Mouse (Mus musculus): Measurements from ENCODE around the gene Metap2. TPM values are rescaled to one million over a fixed set of nuclear protein-coding genes. Genes with fewer than 3 reads are reported as not detected.

The Metap2 gene
- total and polyA plus RNA-seq, 2 experiments, result 20.3 to 42.6 TPM

DNA sequence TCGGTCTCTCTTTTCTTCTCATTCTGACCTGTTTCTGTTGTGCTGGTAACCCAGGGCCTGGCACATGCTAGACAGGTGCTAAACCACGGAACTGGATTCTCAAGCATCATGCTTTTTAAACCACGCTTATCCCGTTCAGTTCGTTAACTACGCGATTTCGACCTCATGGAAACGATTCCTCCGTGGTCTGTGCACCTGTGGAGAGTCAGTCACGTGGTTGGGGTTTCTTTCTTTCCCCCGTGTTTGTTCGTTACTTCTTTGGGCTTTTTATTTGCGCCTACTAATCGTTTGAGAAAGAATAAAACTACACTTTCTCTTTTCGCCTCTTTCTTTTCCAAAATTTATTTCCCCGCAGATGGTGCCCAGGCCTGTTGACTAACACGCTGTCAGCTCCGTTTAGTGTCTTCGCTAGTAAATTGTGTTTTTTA lies 42.0 kb upstream of the Metap2 start:
- H3K27ac ChIP-seq (replicated peaks; ENCODE audit: insufficient read depth, low read depth, low read length), result no peak overlapping the region
- H3K27me3 ChIP-seq (ENCODE audit: control insufficient read depth, insufficient read depth, low read length), result no peaks in the 10 kb centered on the region
- no peaks in the 10 kb centered on the region for H3K36me3 ChIP-seq (ENCODE audit: control insufficient read depth, insufficient read depth, low read length)
- 92% methylated on average over 20 of the region's 20 CpGs for WGBS
- no peak for TF ChIP-seq POLR2A (IDR thresholded peaks at IDR 0.05; ENCODE audit: extremely low read depth, insufficient read depth, low read length)
- no peak for TF ChIP-seq CTCF (IDR thresholded peaks at IDR 0.05; ENCODE audit: low read depth, low read length)
- H3K4me3 ChIP-seq (ENCODE audit: insufficient read depth, low read depth, low read length), result no peak overlapping the region
- H3K9ac ChIP-seq (ENCODE audit: low read depth, low read length), result no peak overlapping the region
- no peak for DNase-seq (ENCODE audit: extremely low read depth, low read depth, low spot score)
- H3K4me1 ChIP-seq (ENCODE audit: control insufficient read depth, insufficient read depth, low read length), result no peaks in the 10 kb centered on the region
- H3K79me2 ChIP-seq (ENCODE audit: control insufficient read depth, insufficient read depth, low read length), result no peaks in the 10 kb centered on the region

DNA sequence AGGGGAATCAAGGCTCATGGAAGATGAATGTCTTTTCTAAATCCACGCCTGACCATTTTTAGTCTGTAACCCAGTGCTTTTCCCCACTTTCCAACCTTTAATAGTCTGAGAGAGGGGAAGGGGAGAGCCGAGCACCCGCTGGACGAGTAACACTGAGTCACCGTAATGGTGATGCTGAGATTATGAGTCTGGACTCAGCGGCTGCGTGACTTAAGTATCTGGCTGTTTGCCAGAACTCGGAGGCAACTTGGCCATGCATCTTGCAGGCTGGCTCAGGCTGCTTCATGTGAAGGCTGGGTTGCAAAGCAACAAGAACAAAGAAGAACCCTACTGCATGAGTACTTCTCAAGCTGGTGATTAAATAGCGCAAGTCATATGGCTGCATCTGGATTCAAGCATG lies 37.1 kb upstream of the Metap2 start:
- TF ChIP-seq CTCF (IDR thresholded peaks at IDR 0.05; ENCODE audit: low read depth, low read length) (no peak), POLR2A (IDR thresholded peaks at IDR 0.05; ENCODE audit: extremely low read depth, insufficient read depth, low read length) (no peak)
- Histone ChIP-seq H3K27me3 (ENCODE audit: control insufficient read depth, insufficient read depth, low read length) (no peaks in the 10 kb centered on the region), H3K79me2 (ENCODE audit: control insufficient read depth, insufficient read depth, low read length) (no peaks in the 10 kb centered on the region), H3K36me3 (ENCODE audit: control insufficient read depth, insufficient read depth, low read length) (no peaks in the 10 kb centered on the region), H3K4me3 (ENCODE audit: insufficient read depth, low read depth, low read length) (no peak overlapping the region), H3K27ac (replicated peaks; ENCODE audit: insufficient read depth, low read depth, low read length) (no peak overlapping the region), H3K4me1 (ENCODE audit: control insufficient read depth, insufficient read depth, low read length) (no peaks in the 10 kb centered on the region), H3K9ac (ENCODE audit: low read depth, low read length) (no peak overlapping the region)
- 83% methylated on average over 9 of the region's 9 CpGs for WGBS
- DNase-seq (ENCODE audit: extremely low read depth, low read depth, low spot score), result no peak

DNA sequence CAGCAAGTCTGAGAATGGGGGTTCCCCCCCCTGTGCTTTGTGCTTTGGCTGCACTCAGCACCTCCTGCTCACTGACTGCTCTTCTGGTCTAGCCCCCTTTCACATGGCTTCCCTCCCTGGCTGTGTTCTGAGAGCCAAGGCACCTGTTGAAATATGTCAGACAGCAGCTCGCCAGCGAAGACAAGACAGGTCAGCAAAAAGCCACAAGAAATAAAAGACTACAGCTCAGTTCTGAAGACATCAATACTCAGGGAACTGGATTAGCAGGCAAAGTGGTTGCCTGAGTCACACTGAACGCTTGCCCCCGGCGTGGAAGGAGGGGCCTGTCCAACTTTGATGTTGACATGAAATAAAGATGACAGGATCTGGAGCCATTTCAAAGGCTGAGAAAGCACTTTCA lies 36.0 kb upstream of the Metap2 start:
- 77% methylated on average over 5 of the region's 5 CpGs for WGBS
- Histone ChIP-seq H3K4me1 (ENCODE audit: control insufficient read depth, insufficient read depth, low read length) (no peaks in the 10 kb centered on the region), H3K36me3 (ENCODE audit: control insufficient read depth, insufficient read depth, low read length) (no peaks in the 10 kb centered on the region), H3K9ac (ENCODE audit: low read depth, low read length) (no peak overlapping the region), H3K4me3 (ENCODE audit: insufficient read depth, low read depth, low read length) (no peak overlapping the region), H3K79me2 (ENCODE audit: control insufficient read depth, insufficient read depth, low read length) (no peaks in the 10 kb centered on the region), H3K27ac (replicated peaks; ENCODE audit: insufficient read depth, low read depth, low read length) (no peak overlapping the region), H3K27me3 (ENCODE audit: control insufficient read depth, insufficient read depth, low read length) (no peaks in the 10 kb centered on the region)
- TF ChIP-seq CTCF (IDR thresholded peaks at IDR 0.05; ENCODE audit: low read depth, low read length) (no peak), POLR2A (IDR thresholded peaks at IDR 0.05; ENCODE audit: extremely low read depth, insufficient read depth, low read length) (no peak)
- DNase-seq (ENCODE audit: extremely low read depth, low read depth, low spot score), result no peak

DNA sequence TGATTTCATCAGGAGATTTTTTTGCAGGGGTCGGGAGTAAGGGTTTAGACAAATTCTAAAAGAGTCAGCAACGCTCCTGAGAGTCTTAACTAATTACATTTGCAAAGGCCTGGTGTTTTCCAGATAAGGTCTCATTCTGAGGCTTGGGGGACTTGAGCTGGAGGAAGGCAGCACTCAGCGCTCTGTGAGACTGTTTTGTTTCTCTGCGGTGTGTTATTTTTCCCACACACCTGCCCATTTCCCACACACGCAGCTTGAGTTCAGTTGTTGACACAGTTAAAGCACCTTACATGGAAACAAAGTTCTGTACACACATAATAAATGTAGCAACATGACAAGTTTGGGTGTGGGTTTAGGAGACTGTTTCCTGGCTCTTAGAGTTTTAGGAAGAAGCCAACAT lies 35.1 kb upstream of the Metap2 start:
- Histone ChIP-seq H3K4me3 (ENCODE audit: insufficient read depth, low read depth, low read length) (no peak overlapping the region), H3K36me3 (ENCODE audit: control insufficient read depth, insufficient read depth, low read length) (no peaks in the 10 kb centered on the region), H3K79me2 (ENCODE audit: control insufficient read depth, insufficient read depth, low read length) (no peaks in the 10 kb centered on the region), H3K27ac (replicated peaks; ENCODE audit: insufficient read depth, low read depth, low read length) (no peak overlapping the region), H3K27me3 (ENCODE audit: control insufficient read depth, insufficient read depth, low read length) (no peaks in the 10 kb centered on the region), H3K4me1 (ENCODE audit: control insufficient read depth, insufficient read depth, low read length) (no peaks in the 10 kb centered on the region), H3K9ac (ENCODE audit: low read depth, low read length) (no peak overlapping the region)
- 78% methylated on average over 5 of the region's 5 CpGs for WGBS
- no peak for DNase-seq (ENCODE audit: extremely low read depth, low read depth, low spot score)
- TF ChIP-seq CTCF (IDR thresholded peaks at IDR 0.05; ENCODE audit: low read depth, low read length), result no peak
- TF ChIP-seq POLR2A (IDR thresholded peaks at IDR 0.05; ENCODE audit: extremely low read depth, insufficient read depth, low read length), result no peak

DNA sequence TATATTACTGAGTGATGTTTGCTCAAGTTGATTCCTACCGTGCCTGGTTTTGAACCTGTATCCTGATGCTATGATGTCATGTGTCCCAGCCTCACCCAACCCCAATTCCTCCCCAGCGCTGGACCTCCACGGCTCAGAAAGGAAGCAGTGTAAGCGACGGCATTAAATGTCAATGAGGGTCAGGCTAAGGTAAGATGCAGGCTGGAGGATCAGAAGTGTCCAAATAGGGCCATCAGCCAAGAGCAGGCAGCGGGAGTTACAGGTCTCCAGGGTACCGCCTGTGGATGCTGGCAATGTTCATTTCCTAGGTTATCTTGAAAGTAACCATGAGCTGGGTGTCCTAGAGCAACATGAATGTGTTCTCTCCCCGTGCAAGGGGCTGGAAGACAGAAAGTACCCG lies 34.5 kb upstream of the Metap2 start:
- Histone ChIP-seq H3K79me2 (ENCODE audit: control insufficient read depth, insufficient read depth, low read length) (no peaks in the 10 kb centered on the region), H3K4me3 (ENCODE audit: insufficient read depth, low read depth, low read length) (no peak overlapping the region), H3K4me1 (ENCODE audit: control insufficient read depth, insufficient read depth, low read length) (no peaks in the 10 kb centered on the region), H3K27ac (replicated peaks; ENCODE audit: insufficient read depth, low read depth, low read length) (no peak overlapping the region), H3K9ac (ENCODE audit: low read depth, low read length) (no peak overlapping the region), H3K36me3 (ENCODE audit: control insufficient read depth, insufficient read depth, low read length) (no peaks in the 10 kb centered on the region), H3K27me3 (ENCODE audit: control insufficient read depth, insufficient read depth, low read length) (no peaks in the 10 kb centered on the region)
- WGBS, result 75% methylated on average over 9 of the region's 9 CpGs
- DNase-seq (ENCODE audit: extremely low read depth, low read depth, low spot score), result no peak
- TF ChIP-seq POLR2A (IDR thresholded peaks at IDR 0.05; ENCODE audit: extremely low read depth, insufficient read depth, low read length), result no peak
- TF ChIP-seq CTCF (IDR thresholded peaks at IDR 0.05; ENCODE audit: low read depth, low read length), result no peak

DNA sequence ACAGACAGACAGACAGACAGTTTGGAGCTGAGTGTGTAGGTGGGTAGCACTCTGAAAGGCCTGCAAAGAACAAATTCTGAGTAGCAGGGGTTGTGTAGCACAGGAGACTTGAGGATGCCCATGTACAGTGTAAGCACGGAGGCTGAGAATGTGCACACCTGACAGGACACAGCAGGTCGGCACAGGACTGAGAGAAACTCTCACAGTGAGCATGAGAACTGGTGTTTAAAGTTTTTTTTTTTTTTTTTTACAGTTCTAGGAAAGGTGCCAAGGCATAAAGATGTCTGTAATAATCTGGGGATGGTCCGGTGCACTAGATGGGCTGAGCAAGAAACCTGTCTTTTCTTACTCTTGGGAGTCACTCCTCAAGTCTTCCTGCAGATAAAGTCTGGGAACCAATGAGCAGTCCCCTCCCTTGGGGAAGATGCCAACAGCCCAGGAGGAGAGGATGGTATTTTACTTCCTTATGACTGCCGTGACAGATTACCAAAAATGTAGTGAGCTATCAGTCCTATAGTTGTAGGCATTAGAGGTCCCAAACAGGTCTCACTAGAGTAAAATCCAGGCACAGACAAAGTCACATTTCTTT lies 33.4 kb upstream of the Metap2 start:
- TF ChIP-seq CTCF (IDR thresholded peaks at IDR 0.05; ENCODE audit: low read depth, low read length) (no peak), POLR2A (IDR thresholded peaks at IDR 0.05; ENCODE audit: extremely low read depth, insufficient read depth, low read length) (no peak)
- WGBS, result 73% methylated on average over 4 of the region's 4 CpGs
- H3K36me3 ChIP-seq (ENCODE audit: control insufficient read depth, insufficient read depth, low read length), result no peaks in the 10 kb centered on the region
- no peak overlapping the region for H3K27ac ChIP-seq (replicated peaks; ENCODE audit: insufficient read depth, low read depth, low read length)
- H3K4me3 ChIP-seq (ENCODE audit: insufficient read depth, low read depth, low read length), result no peak overlapping the region
- no peak for DNase-seq (ENCODE audit: extremely low read depth, low read depth, low spot score)
- H3K4me1 ChIP-seq (ENCODE audit: control insufficient read depth, insufficient read depth, low read length), result no peaks in the 10 kb centered on the region
- H3K79me2 ChIP-seq (ENCODE audit: control insufficient read depth, insufficient read depth, low read length), result no peaks in the 10 kb centered on the region
- no peak overlapping the region for H3K9ac ChIP-seq (ENCODE audit: low read depth, low read length)
- no peaks in the 10 kb centered on the region for H3K27me3 ChIP-seq (ENCODE audit: control insufficient read depth, insufficient read depth, low read length)
